Mouse (Mus musculus) ES-E14 (cell line): Measurements from ENCODE around the gene Cotl1.

Source experiments
- CHD2 ChIP-seq: IDR thresholded peaks from 2 replicates; pipeline ENCODE4 v1.6.1; 2014; ENCODE audit warnings: mild to moderate bottlenecking, low read depth, low read length, inconsistent platforms
- HCFC1 ChIP-seq: IDR thresholded peaks from 2 replicates; pipeline ENCODE4 v1.6.1; 2012; ENCODE audit warnings: low read length, inconsistent platforms, borderline replicate concordance; ENCODE audit not compliant: insufficient read depth
- MAFK ChIP-seq: IDR thresholded peaks from 2 replicates; pipeline ENCODE4 v1.6.1; 2014; ENCODE audit warnings: mild to moderate bottlenecking, low read depth, low read length, inconsistent platforms; ENCODE audit not compliant: insufficient read depth
- ZC3H11A ChIP-seq: IDR thresholded peaks from 2 replicates; pipeline ENCODE4 v1.6.1; 2012; ENCODE audit warnings: low read depth, mild to moderate bottlenecking, inconsistent platforms, low read length, borderline replicate concordance
- ZNF384 ChIP-seq: IDR thresholded peaks from 2 replicates; pipeline ENCODE4 v1.6.1; 2012; ENCODE audit warnings: low read depth, low read length, inconsistent platforms

DNA sequence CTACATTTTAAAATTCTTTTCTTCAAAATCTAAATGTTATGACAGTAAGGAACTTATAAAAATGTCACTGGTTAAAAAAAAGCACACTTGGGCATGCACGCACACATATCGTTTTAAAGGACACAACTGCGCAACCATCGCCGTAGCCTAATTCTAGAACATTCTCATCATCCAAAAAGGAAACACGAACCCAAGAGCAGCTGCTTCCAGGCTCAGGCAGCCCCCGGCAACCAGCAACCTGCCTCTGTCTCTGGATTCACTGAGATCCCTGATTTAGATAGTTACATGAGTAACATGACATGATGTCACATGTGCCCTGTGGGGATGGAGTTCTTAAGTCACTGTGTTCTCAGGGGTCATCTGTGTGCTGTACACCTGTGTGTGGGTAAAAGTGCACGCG is 17.1 kb downstream of the Cotl1 start:
- TF ChIP-seq MAFK: no peak
- no peak for TF ChIP-seq ZNF384
- TF ChIP-seq CHD2: no peak
- no peak for TF ChIP-seq ZC3H11A
- TF ChIP-seq HCFC1: no peak
